Mouse (Mus musculus) heart, embryonic 11.5 days (tissue): ENCODE data around the gene Mapk6. TPM values are rescaled to one million over a fixed set of nuclear protein-coding genes. Genes with fewer than 3 reads are reported as not detected.

Experiments used
- ATAC-seq: fragments of 200-750 bp; cut with Nextera tagmentation; replicated peaks from 2 replicates; pipeline ENCODE4 v1.8.0; 2017; ENCODE audit warnings: moderate library complexity; ENCODE audit not compliant: insufficient number of reproducible peaks, low FRiP score, low TSS enrichment
- H3K27ac ChIP-seq: fragments of 300-500 bp; sonication (generic); 2 replicates; pipeline ENCODE4 v1.5.1; 2014; ENCODE audit warnings: mild to moderate bottlenecking, low read depth, low read length
- H3K27me3 ChIP-seq: fragments of 300-500 bp; sonication (generic); 2 replicates; pipeline ENCODE4 v1.6.1; 2014; ENCODE audit warnings: mild to moderate bottlenecking, low read length, mixed read lengths; ENCODE audit not compliant: control insufficient read depth, insufficient read depth
- H3K36me3 ChIP-seq: fragments of 300-500 bp; sonication (generic); 2 replicates; pipeline ENCODE4 v1.6.1; 2014; ENCODE audit warnings: mild to moderate bottlenecking, low read length, moderate library complexity, mixed read lengths; ENCODE audit not compliant: control insufficient read depth, insufficient read depth
- H3K4me1 ChIP-seq: fragments of 300-500 bp; sonication (generic); 2 replicates; pipeline ENCODE4 v1.6.1; 2014; ENCODE audit warnings: low read length; ENCODE audit not compliant: control insufficient read depth, insufficient read depth
- H3K4me2 ChIP-seq: fragments of 300-500 bp; sonication (generic); 2 replicates; pipeline ENCODE4 v1.6.1; 2014; ENCODE audit warnings: mild to moderate bottlenecking, moderate library complexity
- H3K4me3 ChIP-seq: fragments of 300-500 bp; sonication (generic); 2 replicates; pipeline ENCODE4 v1.5.1; 2014; ENCODE audit warnings: low read depth, low read length
- H3K9ac ChIP-seq: fragments of 300-500 bp; sonication (generic); 2 replicates; pipeline ENCODE4 v1.6.1; 2014; ENCODE audit warnings: mild to moderate bottlenecking, low read depth, low read length, moderate library complexity
- H3K9me3 ChIP-seq: fragments of 300-500 bp; sonication (generic); replicated peaks from 2 replicates; pipeline ENCODE4 v1.6.1; 2016; ENCODE audit warnings: low read length; ENCODE audit not compliant: control insufficient read depth
- WGBS: fragments of 180-500 bp; shearing (Covaris S2); extraction: QIAGEN DNeasy Blood & Tissue Kit; methylation state at CpG from one replicate; pipeline ENCODE4 v1.1.7; 2014; ENCODE audit not compliant: insufficient replicate concordance; 5-methylcytosine and 5-hydroxymethylcytosine counted together
- polyA plus RNA-seq: library from polyadenylated mRNA; unstranded; fragments of >200 nt; fragmentation: Nextera tagmentation; extraction: Ambion mirVana; gene quantifications from 2 replicates; pipeline ENCODE4 v1.2.1, GENCODE M21; 2014

Mapk6 gene
- polyA plus RNA-seq, 1 experiment from 2014 or later = 77.5 TPM

- Histone ChIP-seq H3K4me3 (no peak overlapping the region), H3K4me1 (peaks cover 21% of the 10 kb centered on the region), H3K27me3 (no peaks in the 10 kb centered on the region), H3K36me3 (no peaks in the 10 kb centered on the region), H3K27ac (no peak overlapping the region), H3K9ac (no peak overlapping the region), H3K9me3 (no peaks in the 10 kb centered on the region), H3K4me2 (no peak overlapping the region)
- WGBS = 80% methylated on average over 2 of the region's 2 CpGs
- no peak for ATAC-seq
Measured at GRCm38 (mm10) chr9:75429040-75429439, 19.2 kb upstream of the Mapk6 start.

DNA sequence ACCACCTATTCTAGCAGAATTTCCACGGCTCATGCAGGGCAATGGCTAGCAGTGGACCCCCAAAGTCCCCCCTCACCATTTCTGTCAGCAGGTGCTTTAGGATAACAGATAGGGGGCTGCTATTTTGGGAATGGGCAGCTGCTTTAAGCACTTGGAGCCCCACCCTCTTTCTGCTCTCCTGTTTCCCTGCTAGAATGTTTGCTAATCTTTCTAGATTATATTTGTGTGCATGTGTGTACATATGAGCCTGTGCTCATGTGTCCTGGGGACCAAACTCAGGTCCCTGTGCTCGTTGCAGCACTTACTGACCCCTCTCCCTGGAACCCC is 18.4 kb upstream of the Mapk6 start:
- Histone ChIP-seq H3K36me3 (no peaks in the 10 kb centered on the region), H3K9me3 (no peaks in the 10 kb centered on the region), H3K27ac (peak overlapping the region; percentile 22; the same call in 1 of the 2 replicates), H3K4me1 (peaks cover 21% of the 10 kb centered on the region), H3K9ac (no peak overlapping the region), H3K27me3 (no peaks in the 10 kb centered on the region), H3K4me3 (no peak overlapping the region), H3K4me2 (no peak overlapping the region; the same call in 1 of the 2 replicates)
- no peak for ATAC-seq
- 24% methylated on average over 2 of the region's 2 CpGs for WGBS

- H3K36me3 ChIP-seq = no peaks in the 10 kb centered on the region
- no peak overlapping the region; the same call in 1 of the 2 replicates for H3K4me2 ChIP-seq
- no peak overlapping the region for H3K4me3 ChIP-seq
- 56% methylated on average over 9 of the region's 9 CpGs for WGBS
- H3K27ac ChIP-seq = peak overlapping the region; percentile 22; the same call in 1 of the 2 replicates
- no peak for ATAC-seq
- H3K9ac ChIP-seq = no peak overlapping the region
- no peaks in the 10 kb centered on the region for H3K27me3 ChIP-seq
- H3K4me1 ChIP-seq = peaks cover 21% of the 10 kb centered on the region
- no peaks in the 10 kb centered on the region for H3K9me3 ChIP-seq
Measured at GRCm38 (mm10) chr9:75427366-75428273, 17.8 kb upstream of the Mapk6 start.

DNA sequence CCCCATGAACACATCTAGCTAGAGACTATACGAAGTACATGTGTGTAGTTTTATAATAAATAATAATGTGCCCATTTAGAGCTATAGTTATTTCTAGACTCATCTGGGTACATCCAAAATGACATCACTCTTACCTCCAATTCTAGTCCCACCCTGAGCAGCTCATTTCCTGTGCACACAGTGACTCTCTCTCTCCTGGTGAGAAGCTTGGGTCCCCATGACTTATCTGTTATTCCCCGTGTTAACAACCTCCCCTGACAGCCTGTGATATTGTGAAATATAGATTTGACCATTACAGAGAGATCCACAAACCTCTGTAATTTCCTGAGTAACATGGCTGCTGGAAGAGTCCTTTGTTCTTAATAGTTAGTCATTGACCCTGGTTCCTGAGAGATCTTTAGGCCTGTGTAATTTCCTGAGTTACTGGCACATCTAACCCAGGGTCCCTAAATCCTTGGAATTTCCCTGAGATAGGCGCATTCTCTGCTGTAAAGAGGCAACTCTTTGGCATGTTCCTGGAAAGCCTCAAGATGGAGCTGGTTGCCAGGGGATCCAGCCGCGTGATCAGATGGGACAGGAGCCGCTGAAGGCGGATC is 16.1 kb upstream of the Mapk6 start:
- Histone ChIP-seq H3K9ac (no peak overlapping the region), H3K27ac (no peak overlapping the region), H3K9me3 (no peaks in the 10 kb centered on the region), H3K4me3 (no peak overlapping the region), H3K4me1 (peaks cover 16% of the 10 kb centered on the region), H3K4me2 (no peak overlapping the region), H3K36me3 (no peaks in the 10 kb centered on the region), H3K27me3 (no peaks in the 10 kb centered on the region)
- WGBS = 62% methylated on average over 7 of the region's 7 CpGs
- ATAC-seq = no peak

GRCm38 (mm10) chr9:75424358-75425150 is 14.7 kb upstream of the Mapk6 start:
- peaks cover 13% of the 10 kb centered on the region for H3K4me1 ChIP-seq
- H3K9me3 ChIP-seq = no peaks in the 10 kb centered on the region
- no peak overlapping the region for H3K4me2 ChIP-seq
- no peaks in the 10 kb centered on the region for H3K36me3 ChIP-seq
- no peak overlapping the region for H3K9ac ChIP-seq
- H3K27me3 ChIP-seq = no peaks in the 10 kb centered on the region
- H3K4me3 ChIP-seq = no peak overlapping the region
- no peak overlapping the region for H3K27ac ChIP-seq
- WGBS = 63% methylated on average over 6 of the region's 6 CpGs
- ATAC-seq = no peak

DNA sequence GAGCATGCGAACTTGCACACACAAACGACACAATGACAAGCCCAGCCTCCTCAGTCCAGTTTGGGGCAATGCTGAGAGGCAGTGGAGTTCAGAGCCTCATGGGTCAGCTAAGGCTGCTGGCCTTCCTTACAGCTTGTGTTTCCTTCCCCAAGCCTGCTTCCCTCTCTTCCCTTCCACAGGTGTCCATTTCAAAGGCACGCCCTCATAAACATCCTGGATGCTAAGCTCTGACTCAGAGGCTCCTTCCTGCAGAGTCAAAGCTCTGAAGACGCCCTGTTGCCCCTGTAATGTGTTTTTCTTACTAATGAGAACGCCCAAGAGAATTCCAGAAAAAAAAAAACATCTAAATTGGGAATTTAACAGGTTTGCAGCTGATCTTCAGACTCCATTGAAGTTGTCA is 13.9 kb upstream of the Mapk6 start:
- Histone ChIP-seq H3K27me3 (no peaks in the 10 kb centered on the region), H3K9me3 (no peaks in the 10 kb centered on the region), H3K4me1 (peaks cover 13% of the 10 kb centered on the region), H3K36me3 (no peaks in the 10 kb centered on the region), H3K9ac (no peak overlapping the region), H3K4me2 (no peak overlapping the region), H3K4me3 (no peak overlapping the region), H3K27ac (no peak overlapping the region)
- ATAC-seq = no peak
- WGBS = 59% methylated on average over 5 of the region's 5 CpGs

- Histone ChIP-seq H3K4me2 (no peak overlapping the region), H3K4me3 (no peak overlapping the region), H3K27ac (no peak overlapping the region), H3K27me3 (no peaks in the 10 kb centered on the region), H3K9ac (no peak overlapping the region), H3K4me1 (peaks cover 3% of the 10 kb centered on the region), H3K9me3 (no peaks in the 10 kb centered on the region), H3K36me3 (no peaks in the 10 kb centered on the region)
- WGBS = 84% methylated on average over 3 of the region's 3 CpGs
- ATAC-seq = no peak
Measured at GRCm38 (mm10) chr9:75422251-75422691, 12.5 kb upstream of the Mapk6 start.

- Histone ChIP-seq H3K27ac (no peak overlapping the region), H3K4me1 (peaks cover 12% of the 10 kb centered on the region), H3K9me3 (no peaks in the 10 kb centered on the region), H3K4me2 (no peak overlapping the region), H3K27me3 (no peaks in the 10 kb centered on the region), H3K36me3 (no peaks in the 10 kb centered on the region), H3K9ac (no peak overlapping the region), H3K4me3 (no peak overlapping the region)
- 28% methylated on average over 5 of the region's 5 CpGs for WGBS
- no peak for ATAC-seq
Measured at GRCm38 (mm10) chr9:75414204-75414603, 4.4 kb upstream of the Mapk6 start.
